Mouse (Mus musculus) lung, postnatal 0 days (tissue): ENCODE measurements around the gene Bad. TPM values are rescaled to one million over a fixed set of nuclear protein-coding genes. Genes with fewer than 3 reads are reported as not detected.

Experiments
- ATAC-seq: fragments of 200-750 bp; cut with Nextera tagmentation; 2 replicates; pipeline ENCODE4 v1.8.0; 2017; ENCODE audit warnings: moderate library complexity
- DNase-seq: peaks from one replicate; pipeline ENCODE4 v3.0.0-alpha.2; 2016; ENCODE audit warnings: low spot score
- H3K27ac ChIP-seq: fragments of 300-500 bp; sonication (generic); 2 replicates; pipeline ENCODE4 v1.5.1; 2014; ENCODE audit warnings: antibody characterized with exemption, mild to moderate bottlenecking, low read length, mixed read lengths
- H3K27me3 ChIP-seq: fragments of 300-500 bp; sonication (generic); replicated peaks from 2 replicates; pipeline ENCODE4 v1.6.1; 2014; ENCODE audit warnings: low read length, mixed read lengths; ENCODE audit not compliant: insufficient read depth
- H3K36me3 ChIP-seq: fragments of 300-500 bp; sonication (generic); 2 replicates; pipeline ENCODE4 v1.6.1; 2014; ENCODE audit warnings: low read length, mixed read lengths; ENCODE audit not compliant: insufficient read depth
- H3K4me1 ChIP-seq: fragments of 300-500 bp; sonication (generic); 2 replicates; pipeline ENCODE4 v1.6.1; 2014; ENCODE audit warnings: antibody characterized with exemption, low read depth, low read length, mixed read lengths; ENCODE audit not compliant: insufficient read depth
- H3K4me2 ChIP-seq: fragments of 300-500 bp; sonication (generic); replicated peaks from 2 replicates; pipeline ENCODE4 v1.6.1; 2014; ENCODE audit warnings: low read depth, mild to moderate bottlenecking, low read length, moderate library complexity, mixed read lengths
- H3K4me3 ChIP-seq: fragments of 300-500 bp; sonication (generic); 2 replicates; pipeline ENCODE4 v1.5.1; 2014; ENCODE audit warnings: low read depth, low read length
- H3K9ac ChIP-seq: fragments of 300-500 bp; sonication (generic); replicated peaks from 2 replicates; pipeline ENCODE4 v1.6.1; 2014; ENCODE audit warnings: low read depth, mild to moderate bottlenecking
- H3K9me3 ChIP-seq: fragments of 300-500 bp; sonication (generic); 2 replicates; pipeline ENCODE4 v1.6.1; 2016; ENCODE audit warnings: low read length, mixed read lengths
- CTCF ChIP-seq: IDR thresholded peaks from 2 replicates; pipeline ENCODE4 v1.5.1; 2016; ENCODE audit warnings: antibody characterized with exemption, mild to moderate bottlenecking
- EP300 ChIP-seq: IDR thresholded peaks from 2 replicates; pipeline ENCODE4 v1.6.1; 2016; ENCODE audit warnings: antibody characterized with exemption, mild to moderate bottlenecking, control low read depth
- WGBS: fragments of 180-500 bp; shearing (Covaris S2); extraction: QIAGEN DNeasy Blood & Tissue Kit; methylation state at CpG from one replicate; pipeline ENCODE4 v1.1.7; 2014; 5-methylcytosine and 5-hydroxymethylcytosine counted together
- polyA plus RNA-seq: library from polyadenylated mRNA; unstranded; fragments of >200 nt; fragmentation: Nextera tagmentation; extraction: Ambion mirVana; gene quantifications from 2 replicates; pipeline ENCODE4 v1.2.1, GENCODE M21; 2015

Gene Bad
- polyA plus RNA-seq, 1 experiment from 2014 or later, result 106 TPM

GRCm38 (mm10) chr19:6979001-6979479 lies 37.4 kb downstream of the Bad start:
- peak overlapping the region; percentile 6; the same call in 1 of the 2 replicates for H3K9ac ChIP-seq
- TF ChIP-seq EP300 (no peak), CTCF (no peak)
- H3K36me3 ChIP-seq, result no peaks in the 10 kb centered on the region
- no peak for ATAC-seq
- peak overlapping the region; percentile 75 for H3K4me2 ChIP-seq
- H3K4me3 ChIP-seq, result peak overlapping the region; percentile 53
- no peak for DNase-seq
- H3K27ac ChIP-seq, result peak overlapping the region; percentile 45; the same call in 1 of the 2 replicates
- no peaks in the 10 kb centered on the region for H3K9me3 ChIP-seq
- H3K27me3 ChIP-seq, result no peaks in the 10 kb centered on the region
- H3K4me1 ChIP-seq, result peaks cover 16% of the 10 kb centered on the region
- 4% methylated on average over 11 of the region's 11 CpGs for WGBS

- H3K4me2 ChIP-seq, result peak overlapping the region; percentile 75
- ATAC-seq (peak; percentile 92), DNase-seq (peak; percentile 100)
- H3K36me3 ChIP-seq, result no peaks in the 10 kb centered on the region
- peak overlapping the region; percentile 53 for H3K4me3 ChIP-seq
- peak overlapping the region; percentile 6; the same call in 1 of the 2 replicates for H3K9ac ChIP-seq
- WGBS, result under 1% methylated on average over 55 of the region's 59 CpGs
- TF ChIP-seq EP300, result no peak
- TF ChIP-seq CTCF, result peak; percentile 77
- H3K27me3 ChIP-seq, result no peaks in the 10 kb centered on the region
- H3K9me3 ChIP-seq, result no peaks in the 10 kb centered on the region
- peaks cover 16% of the 10 kb centered on the region for H3K4me1 ChIP-seq
- H3K27ac ChIP-seq, result peak overlapping the region; percentile 90
These were observed 38.1 kb downstream of the Bad start for GRCm38 (mm10) chr19:6979486-6980380.

DNA sequence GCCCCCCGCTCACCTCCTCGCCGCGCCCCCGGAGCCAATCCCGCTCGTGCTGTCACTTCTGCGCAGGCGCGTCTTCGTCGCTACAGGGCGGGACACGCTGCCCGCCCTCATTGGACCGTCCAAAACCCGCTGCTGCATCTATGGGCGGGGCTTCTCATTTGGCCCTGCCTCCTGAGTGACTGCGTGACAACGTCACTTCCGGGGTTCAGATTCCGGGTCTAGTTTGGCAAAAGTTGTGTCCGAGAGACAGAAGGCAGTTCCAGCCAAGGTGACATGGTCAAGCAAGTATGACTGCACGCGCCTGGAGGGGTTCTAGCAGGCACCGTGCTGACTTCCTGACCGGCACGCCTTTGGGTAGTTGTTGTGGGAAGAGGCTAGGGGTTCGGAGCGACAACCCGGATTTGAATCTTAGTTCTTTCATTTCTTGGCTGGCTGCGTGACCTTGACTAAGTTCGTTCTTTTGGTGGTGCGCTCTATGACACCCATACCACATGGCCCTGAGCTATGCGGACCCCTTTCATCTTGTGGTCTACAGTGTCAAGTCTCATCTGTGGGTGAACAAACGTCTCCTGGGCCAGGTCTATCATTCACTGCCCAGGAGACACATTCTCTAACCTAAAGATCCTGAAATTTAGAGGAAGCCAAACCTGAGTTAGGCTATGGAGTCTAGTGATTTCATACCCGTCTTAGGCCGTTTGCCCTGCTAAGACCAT lies 38.9 kb downstream of the Bad start, which contains the start of gene Fkbp2:
TSS of gene Fkbp2 (minus strand) at position 121 of the 713 bp plus-strand sequence.
- H3K4me3 ChIP-seq, result peak within 1 kb of the TSS; percentile 53
- peak; percentile 99 for DNase-seq
- ATAC-seq, result peak; percentile 88
- peaks cover 16% of the 10 kb centered on the region for H3K4me1 ChIP-seq
- H3K9ac ChIP-seq, result peak within 1 kb of the TSS; percentile 60
- H3K4me2 ChIP-seq, result peak within 1 kb of the TSS; percentile 75
- H3K27me3 ChIP-seq, result no peaks in the 10 kb centered on the region
- TF ChIP-seq EP300 (no peak), CTCF (no peak)
- H3K36me3 ChIP-seq, result no peaks in the 10 kb centered on the region
- peak within 1 kb of the TSS; percentile 90 for H3K27ac ChIP-seq
- under 1% methylated on average over 36 of the region's 38 CpGs for WGBS
- H3K9me3 ChIP-seq, result no peaks in the 10 kb centered on the region

GRCm38 (mm10) chr19:6981465-6981864 lies 39.8 kb downstream of the Bad start:
- H3K4me1 ChIP-seq, result peaks cover 8% of the 10 kb centered on the region
- 0 out of 2 replicates have a peak overlapping the region, but pooled peaks have one; percentile 90 for H3K27ac ChIP-seq
- no peaks in the 10 kb centered on the region for H3K36me3 ChIP-seq
- TF ChIP-seq CTCF (no peak), EP300 (no peak)
- no peak overlapping the region for H3K9ac ChIP-seq
- WGBS, result 89% methylated on average over 4 of the region's 4 CpGs
- H3K4me2 ChIP-seq, result no peak overlapping the region; the same call in 1 of the 2 replicates
- no peaks in the 10 kb centered on the region for H3K9me3 ChIP-seq
- no peak for DNase-seq
- ATAC-seq, result no peak
- no peak overlapping the region for H3K4me3 ChIP-seq
- H3K27me3 ChIP-seq, result no peaks in the 10 kb centered on the region

DNA sequence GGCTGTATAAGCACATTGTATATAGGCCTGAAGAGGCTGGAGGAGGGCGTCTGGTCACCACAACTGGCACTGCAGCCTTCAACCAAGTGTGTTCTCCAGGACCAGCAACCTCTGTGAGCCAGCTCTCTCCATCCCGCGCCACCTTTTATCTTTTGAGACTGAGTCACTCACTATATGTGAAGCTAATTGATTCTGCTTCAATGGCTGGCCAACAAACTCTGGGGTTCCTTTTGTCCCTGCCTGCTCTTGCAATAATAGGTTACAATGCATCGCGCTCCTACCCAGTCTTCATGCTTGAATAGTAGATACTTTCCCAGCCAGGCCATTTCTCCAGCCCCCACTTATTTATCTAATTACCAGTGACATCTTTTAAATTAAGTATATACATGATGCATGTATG lies 42.0 kb downstream of the Bad start:
- TF ChIP-seq EP300 (no peak), CTCF (no peak)
- H3K4me1 ChIP-seq, result peaks cover 5% of the 10 kb centered on the region
- H3K27ac ChIP-seq, result no peak overlapping the region
- no peak for DNase-seq
- ATAC-seq, result no peak
- no peaks in the 10 kb centered on the region for H3K9me3 ChIP-seq
- no peak overlapping the region for H3K4me2 ChIP-seq
- H3K4me3 ChIP-seq, result no peak overlapping the region
- WGBS, result 92% methylated on average over 5 of the region's 5 CpGs
- H3K27me3 ChIP-seq, result no peaks in the 10 kb centered on the region
- no peaks in the 10 kb centered on the region for H3K36me3 ChIP-seq
- no peak overlapping the region for H3K9ac ChIP-seq

DNA sequence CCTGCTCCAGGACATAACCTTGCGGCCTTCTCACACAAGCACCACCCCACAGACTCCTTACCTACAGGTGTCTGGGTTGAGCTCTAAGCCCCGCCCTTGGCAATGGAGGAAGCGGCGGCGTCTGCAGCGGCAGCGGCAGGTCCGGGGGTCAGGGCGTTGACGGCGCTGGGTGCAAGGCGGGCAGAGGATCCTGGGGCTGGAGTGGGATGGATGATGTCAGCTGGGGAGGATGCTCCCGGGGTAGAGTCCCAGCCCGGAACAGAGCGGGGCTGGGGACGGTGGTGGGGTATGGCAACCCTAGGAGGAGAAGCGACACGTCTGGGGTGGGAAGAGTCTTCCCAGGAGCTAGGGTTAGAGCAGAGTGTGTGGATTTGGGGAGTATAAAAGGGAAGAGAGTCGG lies 43.6 kb downstream of the Bad start:
- no peaks in the 10 kb centered on the region for H3K9me3 ChIP-seq
- H3K36me3 ChIP-seq, result no peaks in the 10 kb centered on the region
- no peak for DNase-seq
- H3K9ac ChIP-seq, result no peak overlapping the region
- TF ChIP-seq EP300 (no peak), CTCF (no peak)
- 87% methylated on average over 19 of the region's 19 CpGs for WGBS
- H3K4me2 ChIP-seq, result no peak overlapping the region
- no peaks in the 10 kb centered on the region for H3K27me3 ChIP-seq
- peaks cover 5% of the 10 kb centered on the region for H3K4me1 ChIP-seq
- H3K27ac ChIP-seq, result no peak overlapping the region
- ATAC-seq, result no peak
- H3K4me3 ChIP-seq, result no peak overlapping the region
